Mouse (Mus musculus): ENCODE data around the gene Dhh. TPM values are rescaled to one million over a fixed set of nuclear protein-coding genes. Genes with fewer than 3 reads are reported as not detected.
"Not testable (repeated sequence)": the region's sequence is repeated elsewhere in the genome, so short reads cannot be mapped to it uniquely, and the experiment has no call there.

Dhh gene
- polyA plus RNA-seq, 1 experiment from 2014 or later = 0.15 TPM

DNA sequence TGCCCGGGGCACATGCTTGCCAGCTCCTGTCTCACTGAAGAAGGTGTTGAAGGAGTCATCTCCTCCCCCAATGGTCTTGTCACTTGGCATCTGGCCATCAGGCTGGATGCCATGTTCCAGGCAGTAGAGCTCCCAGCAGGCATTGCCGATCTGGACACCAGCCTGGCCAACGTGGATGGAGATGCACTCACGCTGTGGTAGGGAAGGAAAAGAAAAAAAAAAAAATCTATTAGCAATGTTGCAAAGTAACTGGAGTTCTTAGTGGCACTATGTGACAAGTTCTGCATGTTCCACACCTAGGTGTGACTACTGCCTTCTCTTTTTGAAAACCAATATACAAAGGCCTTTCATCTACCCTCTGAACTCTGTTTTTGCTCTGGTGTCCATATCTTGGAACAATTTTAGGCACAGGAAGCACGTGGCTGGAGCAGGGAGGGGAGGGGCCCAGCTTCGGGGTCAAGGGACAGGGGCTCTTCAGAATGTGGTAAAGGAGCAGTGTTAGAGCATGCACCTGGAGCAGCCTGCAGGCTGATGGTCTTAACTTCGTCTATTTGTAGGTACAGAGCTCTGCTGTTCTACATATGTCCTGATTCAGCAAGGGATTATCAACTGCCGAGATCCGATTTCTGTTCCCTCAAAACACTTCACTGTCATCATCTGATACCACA lies 34.8 kb upstream of the Dhh start:
- peak; percentile 34 for DNase-seq (ENCODE audit: low spot score)
- peak overlapping the region; percentile 10; the same call in 1 of the 2 replicates for H3K27ac ChIP-seq (replicated peaks; ENCODE audit: low read depth, low read length)
- H3K27me3 ChIP-seq (ENCODE audit: control insufficient read depth, insufficient read depth, low read length); H3K9me3 ChIP-seq (ENCODE audit: control insufficient read depth, low read length); ATAC-seq (ENCODE audit: insufficient number of reproducible peaks, low FRiP score, low TSS enrichment, low read depth); H3K36me3 ChIP-seq (ENCODE audit: control insufficient read depth, insufficient read depth, low read length): not testable (repeated sequence)
- 17% methylated on average over 8 of the region's 9 CpGs for WGBS
- peak overlapping the region; percentile 89 for H3K4me2 ChIP-seq (ENCODE audit: low read depth, severe bottlenecking)
- H3K4me3 ChIP-seq (ENCODE audit: low read depth, low read length) = peak overlapping the region; percentile 82
- H3K4me1 ChIP-seq (ENCODE audit: control insufficient read depth, insufficient read depth, low read length) = peaks cover 11% of the 10 kb centered on the region
- peak overlapping the region; percentile 71 for H3K9ac ChIP-seq (ENCODE audit: low read length)

DNA sequence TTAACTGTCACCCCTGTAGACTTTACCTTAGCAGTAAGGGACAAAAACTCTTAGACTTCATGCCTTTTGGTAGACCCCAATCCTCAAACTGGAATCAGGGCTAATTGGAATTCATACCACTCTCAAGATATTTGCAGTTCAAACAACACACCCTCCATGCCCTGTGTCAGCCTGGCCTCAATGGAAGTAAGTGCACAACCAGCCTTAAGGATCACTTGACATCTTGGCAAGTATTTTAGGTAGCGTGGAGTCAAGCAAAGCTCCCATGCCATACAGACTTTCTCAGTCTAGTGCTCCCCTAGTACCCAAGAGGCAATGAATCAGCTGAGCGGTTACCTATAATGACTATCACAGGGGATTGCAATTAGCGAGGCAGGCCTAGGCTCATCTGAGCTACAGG lies 32.7 kb upstream of the Dhh start:
- Histone ChIP-seq H3K4me3 (ENCODE audit: low read depth, low read length) (no peak overlapping the region), H3K9me3 (ENCODE audit: control insufficient read depth, low read length) (no peaks in the 10 kb centered on the region), H3K27me3 (ENCODE audit: control insufficient read depth, insufficient read depth, low read length) (no peaks in the 10 kb centered on the region), H3K4me2 (ENCODE audit: low read depth, severe bottlenecking) (no peak overlapping the region), H3K27ac (replicated peaks; ENCODE audit: low read depth, low read length) (no peak overlapping the region), H3K4me1 (ENCODE audit: control insufficient read depth, insufficient read depth, low read length) (peaks cover 11% of the 10 kb centered on the region), H3K9ac (ENCODE audit: low read length) (no peak overlapping the region), H3K36me3 (ENCODE audit: control insufficient read depth, insufficient read depth, low read length) (peaks cover 4% of the 10 kb centered on the region; the same call in 1 of the 2 replicates)
- ATAC-seq (ENCODE audit: insufficient number of reproducible peaks, low FRiP score, low TSS enrichment, low read depth) (no peak), DNase-seq (ENCODE audit: low spot score) (no peak)
- WGBS = 90% methylated on average over 3 of the region's 3 CpGs

DNA sequence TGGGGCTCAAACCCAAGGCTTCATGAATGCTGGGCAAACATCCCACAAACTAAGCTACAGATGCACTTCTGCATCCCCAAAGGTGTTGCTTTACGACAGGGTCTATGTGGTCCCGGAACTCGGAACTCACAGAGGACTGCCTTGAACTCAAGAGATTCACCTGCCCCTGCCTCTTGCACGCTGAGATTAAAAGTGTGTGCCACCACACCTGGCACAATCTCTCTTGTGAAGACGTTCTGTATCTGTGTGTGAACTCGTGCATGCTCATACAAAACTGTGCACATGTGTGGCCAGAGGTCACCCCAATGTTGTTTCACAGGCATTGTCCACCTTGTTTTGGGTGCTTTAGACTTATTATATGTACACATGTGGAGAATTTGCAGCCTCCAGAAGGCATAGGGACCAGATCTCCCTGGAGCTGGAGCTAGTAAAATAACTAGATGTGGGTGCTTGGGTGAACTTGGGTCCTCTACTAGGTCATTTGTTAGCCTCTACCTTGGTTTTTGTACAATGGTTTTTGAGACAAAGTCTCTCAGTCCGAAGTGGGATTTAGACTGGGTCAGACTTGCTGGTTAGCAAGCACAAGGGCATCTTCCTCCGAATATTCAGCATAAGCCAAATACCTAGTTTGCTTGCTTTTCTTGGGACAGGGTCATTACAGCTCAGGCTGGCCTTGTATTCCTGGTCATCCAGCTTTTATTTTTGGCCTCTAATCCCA lies 31.8 kb upstream of the Dhh start:
- Histone ChIP-seq H3K9me3 (ENCODE audit: control insufficient read depth, low read length) (no peaks in the 10 kb centered on the region), H3K27ac (replicated peaks; ENCODE audit: low read depth, low read length) (no peak overlapping the region), H3K36me3 (ENCODE audit: control insufficient read depth, insufficient read depth, low read length) (peaks cover 4% of the 10 kb centered on the region; the same call in 1 of the 2 replicates), H3K27me3 (ENCODE audit: control insufficient read depth, insufficient read depth, low read length) (no peaks in the 10 kb centered on the region), H3K9ac (ENCODE audit: low read length) (no peak overlapping the region), H3K4me1 (ENCODE audit: control insufficient read depth, insufficient read depth, low read length) (peaks cover 6% of the 10 kb centered on the region; the same call in 1 of the 2 replicates), H3K4me2 (ENCODE audit: low read depth, severe bottlenecking) (no peak overlapping the region), H3K4me3 (ENCODE audit: low read depth, low read length) (no peak overlapping the region)
- DNase-seq (ENCODE audit: low spot score) = no peak
- WGBS = 51% methylated on average over 8 of the region's 8 CpGs
- no peak for ATAC-seq (ENCODE audit: insufficient number of reproducible peaks, low FRiP score, low TSS enrichment, low read depth)

DNA sequence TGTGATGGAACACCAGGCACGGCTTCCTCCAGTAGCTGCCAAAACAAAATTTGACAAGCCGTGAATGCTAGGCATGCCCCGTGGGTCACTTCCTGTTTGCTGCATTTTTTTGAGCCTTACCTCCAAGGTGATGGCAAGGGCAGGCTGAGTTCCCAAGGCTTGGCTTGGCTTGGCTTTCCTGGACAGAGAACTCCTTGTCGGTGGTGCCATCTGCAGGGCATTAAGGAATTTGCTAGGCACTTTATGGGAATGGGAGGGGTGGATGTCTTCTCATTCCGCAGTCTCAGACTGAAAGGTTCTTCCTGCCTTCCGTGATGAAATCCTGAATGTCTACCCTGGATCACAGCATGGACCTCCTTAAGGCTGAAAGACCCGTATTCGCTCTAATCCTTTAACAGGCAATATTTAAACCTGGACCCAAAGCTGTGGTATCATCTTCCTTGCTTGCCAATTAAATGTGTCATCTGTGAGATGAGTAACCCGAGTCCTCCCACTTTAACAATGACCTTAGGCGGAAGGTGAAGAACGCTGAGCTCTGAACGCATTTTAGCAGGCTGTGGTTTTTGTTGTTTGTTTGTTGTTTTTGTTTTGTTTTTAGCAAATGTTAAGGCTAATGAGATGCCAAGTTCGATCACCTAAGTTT lies 30.4 kb upstream of the Dhh start:
- H3K4me2 ChIP-seq (ENCODE audit: low read depth, severe bottlenecking) = no peak overlapping the region
- no peaks in the 10 kb centered on the region for H3K27me3 ChIP-seq (ENCODE audit: control insufficient read depth, insufficient read depth, low read length)
- H3K4me1 ChIP-seq (ENCODE audit: control insufficient read depth, insufficient read depth, low read length) = peaks cover 5% of the 10 kb centered on the region; the same call in 1 of the 2 replicates
- ATAC-seq (ENCODE audit: insufficient number of reproducible peaks, low FRiP score, low TSS enrichment, low read depth) (0 out of 2 replicates have a peak, but pooled peaks have one; percentile 11), DNase-seq (ENCODE audit: low spot score) (peak; percentile 80)
- 17% methylated on average over 13 of the region's 13 CpGs for WGBS
- peaks cover 4% of the 10 kb centered on the region; the same call in 1 of the 2 replicates for H3K36me3 ChIP-seq (ENCODE audit: control insufficient read depth, insufficient read depth, low read length)
- H3K27ac ChIP-seq (replicated peaks; ENCODE audit: low read depth, low read length) = no peak overlapping the region
- no peak overlapping the region for H3K9ac ChIP-seq (ENCODE audit: low read length)
- H3K9me3 ChIP-seq (ENCODE audit: control insufficient read depth, low read length) = no peaks in the 10 kb centered on the region
- no peak overlapping the region for H3K4me3 ChIP-seq (ENCODE audit: low read depth, low read length)

DNA sequence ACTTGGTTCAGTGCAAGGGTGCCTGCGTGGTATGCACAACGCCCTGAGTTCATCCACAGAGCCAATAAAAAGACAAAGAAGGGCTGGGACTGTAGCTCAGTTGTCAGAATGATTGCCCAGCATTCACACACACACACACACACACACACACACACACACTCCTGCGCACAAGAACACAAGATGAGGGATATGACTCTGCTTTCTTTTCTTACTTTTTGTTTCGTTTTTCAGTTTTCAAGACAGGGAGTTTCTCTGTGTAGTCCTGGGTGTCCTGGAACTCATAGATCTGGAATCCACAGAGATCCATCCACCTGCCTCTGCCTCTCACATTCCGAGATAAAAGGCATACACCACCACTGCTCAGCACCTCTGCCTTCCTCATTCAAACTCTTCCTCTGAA lies 29.2 kb upstream of the Dhh start:
- peaks cover 2% of the 10 kb centered on the region; the same call in 1 of the 2 replicates for H3K4me1 ChIP-seq (ENCODE audit: control insufficient read depth, insufficient read depth, low read length)
- no peak overlapping the region for H3K4me3 ChIP-seq (ENCODE audit: low read depth, low read length)
- ATAC-seq (ENCODE audit: insufficient number of reproducible peaks, low FRiP score, low TSS enrichment, low read depth) = no peak
- H3K36me3 ChIP-seq (ENCODE audit: control insufficient read depth, insufficient read depth, low read length) = peaks cover 4% of the 10 kb centered on the region; the same call in 1 of the 2 replicates
- DNase-seq (ENCODE audit: low spot score) = no peak
- no peaks in the 10 kb centered on the region for H3K27me3 ChIP-seq (ENCODE audit: control insufficient read depth, insufficient read depth, low read length)
- 78% methylated on average over 5 of the region's 5 CpGs for WGBS
- H3K9me3 ChIP-seq (ENCODE audit: control insufficient read depth, low read length) = no peaks in the 10 kb centered on the region
- H3K4me2 ChIP-seq (ENCODE audit: low read depth, severe bottlenecking) = no peak overlapping the region
- H3K27ac ChIP-seq (replicated peaks; ENCODE audit: low read depth, low read length) = no peak overlapping the region
- no peak overlapping the region for H3K9ac ChIP-seq (ENCODE audit: low read length)

DNA sequence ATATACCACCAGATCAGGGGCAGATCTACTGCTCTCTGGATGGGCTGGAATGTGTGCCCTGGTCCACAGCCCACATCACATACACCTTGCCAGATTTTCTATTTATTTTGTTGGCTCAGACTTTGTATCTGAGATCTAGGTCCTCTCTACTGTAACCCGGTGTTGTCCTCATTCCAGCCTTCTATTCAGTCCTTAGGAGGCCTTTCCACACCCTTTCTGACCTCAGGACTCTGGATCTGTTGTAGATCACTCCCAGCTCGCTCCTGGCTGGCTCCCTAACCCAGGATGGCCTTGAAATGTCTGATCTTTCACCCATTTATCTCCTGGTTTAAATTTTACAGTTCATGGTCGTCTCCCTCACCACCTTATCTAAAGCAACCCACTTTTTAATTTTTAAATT lies 26.3 kb upstream of the Dhh start:
- Histone ChIP-seq H3K36me3 (ENCODE audit: control insufficient read depth, insufficient read depth, low read length) (no peaks in the 10 kb centered on the region), H3K4me3 (ENCODE audit: low read depth, low read length) (no peak overlapping the region), H3K9me3 (ENCODE audit: control insufficient read depth, low read length) (no peaks in the 10 kb centered on the region), H3K4me2 (ENCODE audit: low read depth, severe bottlenecking) (no peak overlapping the region), H3K4me1 (ENCODE audit: control insufficient read depth, insufficient read depth, low read length) (peaks cover 2% of the 10 kb centered on the region; the same call in 1 of the 2 replicates), H3K27me3 (ENCODE audit: control insufficient read depth, insufficient read depth, low read length) (no peaks in the 10 kb centered on the region), H3K27ac (replicated peaks; ENCODE audit: low read depth, low read length) (no peak overlapping the region), H3K9ac (ENCODE audit: low read length) (no peak overlapping the region)
- no peak for DNase-seq (ENCODE audit: low spot score)
- ATAC-seq (ENCODE audit: insufficient number of reproducible peaks, low FRiP score, low TSS enrichment, low read depth) = no peak
- WGBS = 74% methylated on average over 3 of the region's 3 CpGs

DNA sequence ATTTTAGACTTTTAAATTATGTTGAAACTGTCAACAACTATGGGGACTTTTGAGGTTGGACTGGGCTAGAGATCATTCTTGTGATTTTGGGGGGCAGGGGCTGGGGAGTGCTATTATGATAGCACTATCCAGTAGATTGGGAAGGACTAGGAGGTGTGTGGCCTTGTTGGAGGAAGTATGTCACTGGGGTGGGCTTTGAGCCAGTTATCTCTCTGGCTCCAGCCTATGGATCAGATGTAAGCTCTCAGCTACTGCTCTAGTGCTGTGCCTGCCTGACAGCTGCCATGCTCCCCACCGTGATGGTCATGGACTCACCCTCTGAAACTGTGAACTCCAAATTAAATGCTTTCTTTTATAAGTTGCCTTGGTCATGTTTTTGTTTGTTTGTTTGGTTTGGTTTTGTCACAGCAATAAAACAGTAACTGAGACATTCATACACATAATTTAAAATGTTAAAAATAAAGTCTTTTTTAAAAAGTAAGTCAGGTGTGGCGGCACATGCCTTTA lies 24.7 kb upstream of the Dhh start:
- 87% methylated on average over 2 of the region's 2 CpGs for WGBS
- no peak overlapping the region for H3K27ac ChIP-seq (replicated peaks; ENCODE audit: low read depth, low read length)
- no peak for ATAC-seq (ENCODE audit: insufficient number of reproducible peaks, low FRiP score, low TSS enrichment, low read depth)

DNA sequence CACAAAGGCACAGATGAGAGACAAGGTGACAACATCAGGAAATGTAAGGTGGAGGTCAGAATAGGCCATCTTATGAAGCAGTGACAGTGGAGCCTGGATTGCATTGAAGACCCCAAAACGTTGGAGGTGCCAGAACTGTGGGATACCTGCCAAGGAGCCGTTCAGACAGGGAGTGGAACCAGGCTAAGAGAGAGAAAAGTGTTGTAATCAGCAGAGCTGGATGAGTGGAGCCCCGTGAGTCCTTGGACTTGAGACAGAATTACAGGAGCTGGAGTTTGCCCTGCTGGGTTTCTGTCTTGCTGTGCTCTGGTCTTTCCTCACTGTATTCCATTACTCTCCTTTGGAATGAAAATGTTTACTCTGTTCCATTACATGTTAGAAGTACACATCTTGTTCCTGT lies 24.2 kb upstream of the Dhh start:
- H3K4me3 ChIP-seq (ENCODE audit: low read depth, low read length) = no peak overlapping the region
- no peak for ATAC-seq (ENCODE audit: insufficient number of reproducible peaks, low FRiP score, low TSS enrichment, low read depth)
- H3K4me1 ChIP-seq (ENCODE audit: control insufficient read depth, insufficient read depth, low read length) = no peaks in the 10 kb centered on the region
- H3K27me3 ChIP-seq (ENCODE audit: control insufficient read depth, insufficient read depth, low read length) = no peaks in the 10 kb centered on the region
- 59% methylated on average over 3 of the region's 3 CpGs for WGBS
- no peaks in the 10 kb centered on the region for H3K36me3 ChIP-seq (ENCODE audit: control insufficient read depth, insufficient read depth, low read length)
- H3K9me3 ChIP-seq (ENCODE audit: control insufficient read depth, low read length) = no peaks in the 10 kb centered on the region
- H3K27ac ChIP-seq (replicated peaks; ENCODE audit: low read depth, low read length) = no peak overlapping the region
- no peak overlapping the region for H3K4me2 ChIP-seq (ENCODE audit: low read depth, severe bottlenecking)
- H3K9ac ChIP-seq (ENCODE audit: low read length) = no peak overlapping the region
- DNase-seq (ENCODE audit: low spot score) = no peak

More for the DNA sequence above, 24.7 kb upstream of the Dhh start:
- Histone ChIP-seq H3K9ac (ENCODE audit: low read length) (no peak overlapping the region), H3K27me3 (ENCODE audit: control insufficient read depth, insufficient read depth, low read length) (no peaks in the 10 kb centered on the region), H3K4me2 (ENCODE audit: low read depth, severe bottlenecking) (no peak overlapping the region), H3K4me1 (ENCODE audit: control insufficient read depth, insufficient read depth, low read length) (no peaks in the 10 kb centered on the region), H3K4me3 (ENCODE audit: low read depth, low read length) (no peak overlapping the region), H3K36me3 (ENCODE audit: control insufficient read depth, insufficient read depth, low read length) (no peaks in the 10 kb centered on the region), H3K9me3 (ENCODE audit: control insufficient read depth, low read length) (no peaks in the 10 kb centered on the region)
- no peak for DNase-seq (ENCODE audit: low spot score)
